Mouse (Mus musculus): Measurements from ENCODE around the gene Kcnb1.

Kcnb1 gene

DNA sequence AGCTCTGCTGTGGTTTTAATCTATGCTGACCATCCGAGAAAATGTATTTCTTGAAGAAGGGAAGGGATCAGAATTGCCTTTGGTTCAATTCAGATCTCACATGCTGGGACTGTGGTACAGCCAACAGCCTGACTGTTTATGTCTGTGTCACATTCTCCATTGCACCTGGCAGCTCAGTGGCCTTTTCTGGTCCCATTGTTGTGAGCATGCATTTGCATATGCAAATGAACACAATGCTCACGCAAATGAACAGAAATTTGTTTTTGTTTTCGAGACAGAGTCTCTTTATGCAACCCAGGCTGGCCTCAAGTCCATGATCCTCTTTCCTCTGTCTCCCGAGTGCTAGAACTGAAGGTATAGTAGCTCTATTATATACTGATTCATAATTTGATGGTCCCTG, 64.2 kb downstream of the Kcnb1 start:
- DNase-seq, result no peak

GRCm38 (mm10) chr2:167123936-167124335, 66.0 kb downstream of the Kcnb1 start:
- DNase-seq, result no peak

DNA sequence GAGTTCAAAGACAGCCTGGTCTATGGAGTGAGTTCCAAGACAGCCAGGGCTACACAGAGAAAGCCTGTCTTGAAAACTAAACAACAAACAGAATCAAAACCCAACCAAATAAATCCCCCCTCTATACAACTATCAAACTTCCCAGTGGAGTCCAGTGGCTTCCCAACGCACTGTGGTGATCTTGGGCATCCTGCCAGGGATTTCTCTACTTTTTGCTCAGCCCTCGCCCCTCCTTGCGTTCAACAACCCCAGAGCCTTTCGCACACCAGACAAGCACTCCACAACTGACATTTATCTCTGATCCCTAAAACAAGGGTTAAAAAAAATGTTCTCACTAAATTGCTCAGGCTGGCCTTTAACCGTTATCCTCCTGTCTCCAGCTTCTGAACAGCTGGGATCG, 67.2 kb downstream of the Kcnb1 start:
- no peak for DNase-seq

DNA sequence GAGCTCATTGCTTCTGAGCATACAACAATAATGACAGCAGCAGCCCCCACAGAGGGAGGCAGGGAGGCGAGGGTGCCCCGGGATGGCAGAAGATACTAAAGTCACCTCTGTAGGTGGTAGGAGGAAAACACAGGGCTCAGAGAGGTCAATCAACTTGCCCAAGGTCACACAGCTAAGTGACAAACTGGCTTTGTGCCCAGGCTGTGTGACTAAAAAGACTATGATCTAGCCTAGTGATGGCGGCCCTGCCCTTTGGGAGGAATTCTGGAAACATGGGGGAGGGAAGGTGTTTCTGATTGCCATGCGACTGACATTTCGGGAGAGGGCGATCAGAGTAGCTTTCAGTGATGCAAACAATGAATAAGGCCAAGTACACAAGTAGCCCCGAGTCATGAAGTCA, 68.0 kb downstream of the Kcnb1 start:
- DNase-seq, result no peak

GRCm38 (mm10) chr2:167121228-167121627, 68.7 kb downstream of the Kcnb1 start:
- no peak for DNase-seq

- DNase-seq, result no peak
These were observed 69.6 kb downstream of the Kcnb1 start for GRCm38 (mm10) chr2:167120186-167120830.

GRCm38 (mm10) chr2:167118046-167118445, 71.9 kb downstream of the Kcnb1 start:
- no peak for DNase-seq

DNA sequence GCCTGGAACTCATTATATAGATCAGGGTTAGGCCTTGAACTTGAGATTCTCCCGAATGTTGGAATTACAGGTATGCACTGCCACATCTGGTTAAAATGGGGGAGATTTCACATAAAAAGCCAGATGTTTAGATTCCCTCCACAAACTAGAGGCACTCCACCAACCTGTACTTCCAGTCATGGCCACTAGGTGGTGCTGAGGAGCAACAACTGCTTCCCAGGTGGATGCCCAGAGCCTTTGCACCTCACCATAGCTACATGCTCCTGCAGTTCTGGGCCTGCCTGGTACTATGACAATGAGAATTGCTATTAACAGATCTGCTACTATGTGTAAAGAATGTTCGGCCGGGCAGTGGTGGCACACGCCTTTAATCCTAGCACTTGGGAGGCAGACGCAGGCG, 77.2 kb downstream of the Kcnb1 start:
- DNase-seq, result peak; percentile 77

- DNase-seq, result no peak
These were observed 77.7 kb downstream of the Kcnb1 start for GRCm38 (mm10) chr2:167112259-167112658.

DNA sequence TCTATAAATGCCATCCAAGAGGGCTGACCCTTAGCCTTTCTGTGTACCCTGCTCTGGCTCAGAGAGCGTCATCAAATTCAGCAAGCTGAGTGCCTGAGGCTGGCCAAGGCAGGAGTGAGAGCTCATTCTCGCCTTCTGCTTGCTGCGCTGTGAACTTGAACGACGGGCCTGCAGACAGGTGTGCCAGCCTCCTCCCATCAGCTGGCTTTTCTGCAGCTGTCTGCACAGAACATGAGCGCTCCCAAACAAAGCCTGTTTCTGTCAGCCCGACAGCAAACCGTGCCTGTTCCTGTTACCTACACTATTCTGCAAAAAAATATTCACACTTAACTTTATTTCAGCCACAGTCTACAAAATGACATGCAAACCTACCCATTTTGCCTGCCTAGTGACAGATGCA, 80.4 kb downstream of the Kcnb1 start:
- no peak for DNase-seq

DNA sequence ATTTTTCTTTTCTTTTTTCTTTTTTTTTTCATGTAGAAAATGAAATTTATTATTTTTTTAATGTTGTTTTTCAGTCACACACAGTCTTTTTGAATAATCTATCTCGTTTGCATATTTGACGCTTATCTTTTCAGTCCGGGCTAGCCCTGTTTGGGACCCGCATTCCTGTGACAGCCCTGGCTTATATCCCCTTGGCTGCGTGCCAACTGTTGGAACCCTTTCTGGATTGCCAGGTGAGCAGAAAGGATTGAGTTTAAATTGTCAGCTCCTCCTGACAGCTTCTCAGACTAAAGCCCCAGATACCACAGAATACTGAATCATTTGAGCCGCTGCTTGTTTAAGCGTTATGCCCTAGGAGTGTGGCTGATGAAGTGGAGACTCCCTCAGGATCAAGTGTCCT, 86.4 kb downstream of the Kcnb1 start:
- peak; percentile 33 for DNase-seq

- no peak for DNase-seq
These were observed 88.1 kb downstream of the Kcnb1 start for GRCm38 (mm10) chr2:167101743-167102441.

DNA sequence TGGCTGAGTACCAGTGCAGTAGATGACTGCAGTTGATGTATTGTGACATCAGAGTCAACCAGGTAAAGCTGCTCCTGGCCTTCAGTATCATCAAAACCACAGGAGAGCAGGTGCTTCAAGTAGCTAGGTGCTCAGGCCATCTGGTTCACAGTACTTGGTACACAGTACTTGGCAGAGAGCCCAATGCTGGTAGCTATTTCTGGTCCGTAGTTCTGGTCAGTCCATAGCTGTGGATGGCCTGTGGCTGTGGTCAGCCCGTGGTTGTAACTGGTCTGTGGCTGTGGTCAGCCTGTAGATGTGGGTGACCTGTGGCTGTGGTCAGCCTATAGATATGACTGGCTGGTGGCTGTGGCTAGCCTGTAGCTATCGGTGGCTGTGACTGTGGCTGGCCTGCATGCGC, 95.3 kb downstream of the Kcnb1 start:
- DNase-seq, result peak; percentile 74

- DNase-seq, result no peak
These were observed 96.6 kb downstream of the Kcnb1 start for GRCm38 (mm10) chr2:167093171-167093900.

DNA sequence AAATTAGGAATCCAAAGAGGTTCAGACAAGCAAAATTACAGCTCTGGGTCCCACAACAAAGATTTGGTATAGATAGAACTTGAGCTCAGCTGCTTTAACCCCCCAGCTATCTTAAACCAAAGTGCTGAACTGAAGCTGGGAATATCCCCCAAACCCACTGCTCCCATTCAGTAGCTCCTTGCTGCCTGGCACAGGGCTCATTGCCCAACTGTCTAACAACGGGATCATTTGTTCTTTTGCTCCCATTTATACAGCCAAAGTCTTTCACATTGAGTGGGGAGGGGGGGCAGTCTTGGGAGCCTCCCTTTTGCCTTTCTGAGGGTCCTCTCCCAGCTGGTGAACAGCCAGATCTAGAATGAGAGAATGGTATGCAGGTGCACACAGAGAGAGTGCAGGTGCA, 99.7 kb downstream of the Kcnb1 start:
- no peak for DNase-seq

DNA sequence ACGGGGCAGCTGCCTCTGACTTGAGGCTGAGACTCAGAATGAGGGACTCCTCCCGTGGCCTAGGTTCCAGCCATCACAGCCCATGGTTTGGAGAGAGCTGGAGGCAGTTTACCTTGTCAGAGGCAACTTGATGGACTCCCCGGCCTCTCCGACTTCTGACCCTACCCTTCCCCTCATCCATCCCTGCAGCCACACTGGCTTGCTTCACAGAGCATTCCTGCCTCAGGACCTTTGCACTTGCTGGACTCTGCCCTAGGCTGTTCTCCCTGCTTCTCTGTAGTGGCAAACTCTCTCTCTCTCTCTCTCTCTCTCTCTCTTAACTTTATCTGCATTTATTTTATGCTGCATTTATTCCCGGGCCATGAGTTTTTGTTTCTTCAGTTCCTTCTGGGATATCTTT, 103.1 kb downstream of the Kcnb1 start:
- no peak for DNase-seq

- no peak for DNase-seq
These were observed 103.9 kb downstream of the Kcnb1 start for GRCm38 (mm10) chr2:167086092-167086491.

GRCm38 (mm10) chr2:167081639-167082038, 108.3 kb downstream of the Kcnb1 start:
- no peak for DNase-seq

GRCm38 (mm10) chr2:167081135-167081534, 108.8 kb downstream of the Kcnb1 start:
- no peak for DNase-seq

DNA sequence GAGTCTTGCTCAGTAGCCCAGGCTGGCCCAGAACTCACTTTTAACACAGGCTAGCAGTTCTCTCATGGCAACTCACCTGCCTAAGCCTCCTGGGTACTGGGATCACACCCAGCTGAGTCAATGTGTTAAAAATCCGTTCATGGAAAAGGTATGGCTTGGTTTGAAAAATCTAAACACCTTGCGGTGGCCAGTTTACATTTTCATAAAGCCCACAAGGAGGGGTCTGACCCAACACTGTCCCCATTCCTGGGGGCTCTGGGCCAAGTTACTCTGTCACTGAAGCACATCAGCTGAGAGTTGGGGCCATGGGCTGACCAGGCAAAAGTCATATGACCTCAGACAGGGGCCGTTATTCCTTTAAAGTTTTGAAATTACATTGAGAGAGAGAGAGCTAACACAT, 109.6 kb downstream of the Kcnb1 start:
- DNase-seq, result no peak

DNA sequence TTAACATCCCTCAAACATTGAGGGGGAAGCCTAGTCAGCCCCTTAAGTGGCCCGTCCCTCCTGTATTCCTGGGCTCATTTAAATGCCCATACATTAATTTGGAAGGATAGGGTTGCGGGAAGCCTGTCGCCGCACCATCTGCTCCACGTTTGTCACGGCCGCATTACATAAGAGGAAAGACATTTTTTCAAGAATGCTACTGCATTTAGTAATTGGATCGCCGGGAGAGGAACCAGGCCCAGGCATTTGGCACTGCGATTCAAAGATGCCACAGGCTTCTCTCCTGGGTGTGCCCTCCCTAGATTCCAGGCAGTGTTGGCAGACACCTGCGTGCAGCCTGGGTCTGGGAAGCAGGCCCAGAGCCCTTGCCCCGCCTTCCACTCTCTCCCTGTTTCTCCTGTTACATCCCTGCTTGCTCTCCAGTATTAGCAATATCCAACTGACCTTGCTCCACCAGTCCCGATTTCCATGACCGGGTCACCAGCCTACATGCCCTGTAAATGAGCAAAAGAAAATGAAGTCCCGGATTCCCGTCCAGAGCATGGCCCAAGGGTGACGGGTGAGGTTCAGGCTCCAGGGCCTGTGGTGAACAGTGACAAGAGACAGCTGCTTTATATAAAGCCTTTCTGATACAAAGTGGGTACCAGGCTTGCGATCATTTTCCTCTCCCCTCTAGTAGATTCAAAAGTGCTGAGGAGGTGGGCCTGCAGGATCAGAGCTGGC, 110.3 kb downstream of the Kcnb1 start:
- peak; percentile 96 for DNase-seq

DNA sequence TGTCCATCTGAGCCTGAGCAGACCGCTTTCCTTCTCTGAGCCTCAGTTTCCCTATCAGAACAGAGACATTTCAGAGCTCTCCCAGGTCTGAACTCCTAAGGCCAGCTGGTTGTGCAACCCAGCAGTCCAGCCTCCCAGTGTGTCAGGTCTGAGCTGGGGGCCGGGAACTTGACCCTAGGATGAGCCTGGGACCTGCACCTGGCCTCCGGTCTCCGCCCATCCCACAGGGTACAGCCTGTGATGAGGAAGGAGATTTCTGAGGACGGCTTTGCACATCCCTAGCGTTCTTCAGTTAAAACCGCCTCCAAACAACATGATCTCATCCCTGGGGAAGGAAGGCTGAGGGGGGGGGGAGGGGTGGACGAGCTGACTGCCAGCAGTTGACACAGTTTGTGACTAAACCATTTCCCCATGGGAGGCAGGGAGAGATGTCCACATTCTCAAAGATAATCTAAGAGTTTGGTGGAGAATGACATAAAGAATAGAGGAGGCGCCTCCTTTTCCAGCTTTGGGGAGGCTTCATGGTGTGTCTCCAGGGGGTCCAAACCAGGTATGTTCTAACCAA, 110.9 kb downstream of the Kcnb1 start:
- DNase-seq, result no peak

DNA sequence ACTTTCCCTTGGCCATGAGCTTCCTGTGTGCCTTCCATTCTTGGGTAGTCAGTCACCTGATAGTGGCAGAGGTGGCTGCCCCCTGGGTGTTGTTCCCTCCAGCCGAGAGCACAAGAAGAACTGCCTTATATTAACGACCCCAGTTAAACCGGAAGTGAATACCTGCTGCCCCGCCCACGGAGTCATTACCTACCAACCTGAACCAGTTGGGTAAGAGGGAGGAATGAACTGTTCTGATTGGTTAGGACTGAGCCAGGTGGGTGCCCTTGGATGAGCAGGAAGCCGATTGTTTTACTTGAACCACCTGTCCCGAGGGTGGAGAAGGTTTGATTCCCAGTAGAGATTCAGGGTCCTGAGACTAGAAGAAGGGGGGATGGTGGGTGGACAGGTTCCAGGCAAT, 111.5 kb downstream of the Kcnb1 start:
- no peak for DNase-seq
